Mouse (Mus musculus): ENCODE results near the gene Gm13698.
"Not testable (repeated sequence)": the region's sequence is repeated elsewhere in the genome, so short reads cannot be mapped to it uniquely, and the experiment has no call there.

GRCm38 (mm10) chr2:83961203-83961602, 5.7 kb downstream of the Gm13698 start, which contains the start of gene Gm13693:
- not testable (repeated sequence) for TF ChIP-seq CTCF (IDR thresholded peaks at IDR 0.05; ENCODE audit: borderline replicate concordance, extremely low read depth, insufficient read depth, insufficient read length); POLR2A (IDR thresholded peaks at IDR 0.05; ENCODE audit: borderline replicate concordance, extremely low read depth, insufficient read depth, insufficient read length, poor library complexity, severe bottlenecking)
